Mouse (Mus musculus): ENCODE data around the gene Htr3a. TPM values are rescaled to one million over a fixed set of nuclear protein-coding genes. Genes with fewer than 3 reads are reported as not detected.

Gene Htr3a
- polyA plus RNA-seq, 1 experiment from 2014 or later, result 0.45 TPM

DNA sequence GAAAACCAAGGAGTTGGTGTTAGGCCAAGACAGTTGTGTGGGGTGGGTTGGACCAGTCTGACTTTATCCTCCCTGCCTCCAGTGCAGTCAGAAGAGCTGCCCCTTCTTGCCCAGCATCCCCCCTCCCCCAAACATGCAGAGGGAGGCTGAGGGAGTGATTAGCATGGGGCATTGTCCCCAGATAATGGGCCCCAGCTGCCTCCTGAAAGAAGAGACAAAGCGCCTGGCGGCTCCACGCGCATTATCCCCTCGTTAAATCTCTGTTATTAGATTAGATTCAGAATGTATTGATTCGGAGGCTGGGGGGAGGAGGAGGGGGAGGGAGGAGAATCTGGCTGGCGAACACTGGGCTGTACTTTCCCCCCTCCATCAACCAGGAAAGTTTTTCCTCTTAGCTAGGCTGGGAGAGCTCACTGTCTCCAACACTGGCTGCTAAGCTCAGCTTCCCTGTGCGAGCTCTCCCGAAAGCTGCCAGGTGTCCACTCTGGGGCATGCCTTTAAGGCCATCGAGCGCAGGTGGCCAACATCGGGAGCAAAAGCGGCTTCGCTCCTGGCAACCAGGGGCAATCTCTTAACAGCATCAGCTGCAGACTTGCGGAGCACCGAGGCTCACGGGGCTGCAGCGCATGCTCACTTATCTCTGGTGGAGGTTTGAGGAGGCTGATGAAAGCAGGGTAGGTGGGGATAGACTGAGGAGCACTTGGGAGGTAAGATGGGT, 14.9 kb downstream of the Htr3a start:
- no peak for ATAC-seq (ENCODE audit: low FRiP score, low TSS enrichment)

DNA sequence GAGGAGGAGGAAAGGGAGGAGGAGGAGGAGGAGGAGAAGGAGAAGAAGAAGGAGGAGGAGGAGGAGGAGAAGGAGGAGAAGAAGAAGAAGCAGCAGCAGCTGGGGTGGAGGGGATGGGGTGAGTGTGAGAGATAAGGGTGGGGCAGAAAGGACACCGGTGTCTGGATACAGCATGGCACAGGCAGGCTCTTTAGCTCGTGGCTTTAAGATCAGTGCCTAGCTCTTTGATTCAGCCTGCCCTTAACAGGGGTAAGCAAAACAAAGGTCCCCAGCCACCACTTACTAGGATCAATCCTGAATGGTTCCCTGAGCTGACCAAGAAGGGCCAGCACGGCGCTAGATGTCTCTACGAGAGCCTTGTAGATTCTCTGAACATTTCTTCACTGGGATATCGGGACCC, 16.1 kb downstream of the Htr3a start:
- Histone ChIP-seq H3K27me3 (ENCODE audit: control insufficient read depth, insufficient read depth, low read length) (peaks cover 10% of the 10 kb centered on the region; the same call in 1 of the 2 replicates), H3K4me2 (replicated peaks; ENCODE audit: low read depth, low read length) (no peak overlapping the region), H3K9ac (ENCODE audit: low read depth, low read length) (no peak overlapping the region), H3K9me3 (ENCODE audit: control insufficient read depth, low read length) (no peaks in the 10 kb centered on the region), H3K27ac (ENCODE audit: low read depth, low read length) (no peak overlapping the region), H3K36me3 (ENCODE audit: control insufficient read depth, insufficient read depth, low read length) (no peaks in the 10 kb centered on the region), H3K4me1 (ENCODE audit: control insufficient read depth, insufficient read depth, low read length) (no peaks in the 10 kb centered on the region), H3K4me3 (ENCODE audit: low read length) (no peak overlapping the region)
- ATAC-seq (ENCODE audit: low FRiP score, low TSS enrichment), result no peak
- 72% methylated on average over 6 of the region's 6 CpGs for WGBS

More for the DNA sequence above, 14.9 kb downstream of the Htr3a start:
- no peak overlapping the region for H3K4me3 ChIP-seq (ENCODE audit: low read length)
- no peak overlapping the region for H3K9ac ChIP-seq (ENCODE audit: low read depth, low read length)
- H3K27ac ChIP-seq (ENCODE audit: low read depth, low read length), result no peak overlapping the region
- H3K27me3 ChIP-seq (ENCODE audit: control insufficient read depth, insufficient read depth, low read length), result peaks cover 10% of the 10 kb centered on the region; the same call in 1 of the 2 replicates
- WGBS, result 20% methylated on average over 18 of the region's 18 CpGs
- no peaks in the 10 kb centered on the region for H3K9me3 ChIP-seq (ENCODE audit: control insufficient read depth, low read length)
- no peak overlapping the region for H3K4me2 ChIP-seq (replicated peaks; ENCODE audit: low read depth, low read length)
- no peaks in the 10 kb centered on the region for H3K36me3 ChIP-seq (ENCODE audit: control insufficient read depth, insufficient read depth, low read length)
- no peaks in the 10 kb centered on the region for H3K4me1 ChIP-seq (ENCODE audit: control insufficient read depth, insufficient read depth, low read length)

DNA sequence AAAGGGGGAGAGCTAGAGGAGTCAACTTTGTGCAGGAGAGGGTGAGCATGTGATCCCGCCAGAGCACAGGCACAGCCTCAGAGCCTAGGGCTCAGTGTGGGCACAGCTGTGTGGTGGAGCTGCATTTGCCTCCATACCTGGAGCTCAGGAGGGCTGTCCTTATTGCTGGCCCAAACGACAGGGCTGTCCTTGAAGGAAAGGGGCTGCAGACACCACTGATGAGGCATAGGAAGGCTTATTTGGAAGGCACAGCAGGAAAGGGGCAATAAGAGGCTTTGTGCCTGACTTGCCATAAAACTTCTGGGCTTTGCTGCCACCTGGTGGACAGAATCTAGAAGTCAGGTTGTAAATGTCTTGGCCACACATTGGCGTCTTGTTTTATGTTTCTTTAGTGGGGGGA, 16.9 kb downstream of the Htr3a start:
- Histone ChIP-seq H3K27ac (ENCODE audit: low read depth, low read length) (no peak overlapping the region), H3K4me3 (ENCODE audit: low read length) (no peak overlapping the region), H3K4me1 (ENCODE audit: control insufficient read depth, insufficient read depth, low read length) (no peaks in the 10 kb centered on the region), H3K9me3 (ENCODE audit: control insufficient read depth, low read length) (no peaks in the 10 kb centered on the region), H3K27me3 (ENCODE audit: control insufficient read depth, insufficient read depth, low read length) (peaks cover 10% of the 10 kb centered on the region; the same call in 1 of the 2 replicates), H3K36me3 (ENCODE audit: control insufficient read depth, insufficient read depth, low read length) (no peaks in the 10 kb centered on the region), H3K4me2 (replicated peaks; ENCODE audit: low read depth, low read length) (no peak overlapping the region), H3K9ac (ENCODE audit: low read depth, low read length) (no peak overlapping the region)
- no peak for ATAC-seq (ENCODE audit: low FRiP score, low TSS enrichment)
- 27% methylated on average over 3 of the region's 3 CpGs for WGBS

GRCm38 (mm10) chr9:48889093-48889492, 21.8 kb downstream of the Htr3a start:
- no peak overlapping the region for H3K4me2 ChIP-seq (replicated peaks; ENCODE audit: low read depth, low read length)
- no peak overlapping the region for H3K4me3 ChIP-seq (ENCODE audit: low read length)
- H3K9ac ChIP-seq (ENCODE audit: low read depth, low read length), result no peak overlapping the region
- no peaks in the 10 kb centered on the region for H3K4me1 ChIP-seq (ENCODE audit: control insufficient read depth, insufficient read depth, low read length)
- no peaks in the 10 kb centered on the region for H3K36me3 ChIP-seq (ENCODE audit: control insufficient read depth, insufficient read depth, low read length)
- no peaks in the 10 kb centered on the region for H3K27me3 ChIP-seq (ENCODE audit: control insufficient read depth, insufficient read depth, low read length)
- 81% methylated on average over 7 of the region's 7 CpGs for WGBS
- no peaks in the 10 kb centered on the region; the same call in 1 of the 2 replicates for H3K9me3 ChIP-seq (ENCODE audit: control insufficient read depth, low read length)
- no peak overlapping the region for H3K27ac ChIP-seq (ENCODE audit: low read depth, low read length)
- ATAC-seq (ENCODE audit: low FRiP score, low TSS enrichment), result no peak

- Histone ChIP-seq H3K4me3 (ENCODE audit: low read length) (no peak overlapping the region), H3K4me2 (replicated peaks; ENCODE audit: low read depth, low read length) (no peak overlapping the region), H3K36me3 (ENCODE audit: control insufficient read depth, insufficient read depth, low read length) (no peaks in the 10 kb centered on the region), H3K4me1 (ENCODE audit: control insufficient read depth, insufficient read depth, low read length) (no peaks in the 10 kb centered on the region), H3K9ac (ENCODE audit: low read depth, low read length) (no peak overlapping the region), H3K9me3 (ENCODE audit: control insufficient read depth, low read length) (no peaks in the 10 kb centered on the region), H3K27ac (ENCODE audit: low read depth, low read length) (no peak overlapping the region), H3K27me3 (ENCODE audit: control insufficient read depth, insufficient read depth, low read length) (no peaks in the 10 kb centered on the region)
- no peak for ATAC-seq (ENCODE audit: low FRiP score, low TSS enrichment)
- 67% methylated on average over 8 of the region's 8 CpGs for WGBS
Measured at GRCm38 (mm10) chr9:48872896-48873295, 38.0 kb downstream of the Htr3a start.

GRCm38 (mm10) chr9:48866523-48867121, 44.3 kb downstream of the Htr3a start:
- Histone ChIP-seq H3K9ac (ENCODE audit: low read depth, low read length) (no peak overlapping the region), H3K9me3 (ENCODE audit: control insufficient read depth, low read length) (no peaks in the 10 kb centered on the region), H3K36me3 (ENCODE audit: control insufficient read depth, insufficient read depth, low read length) (no peaks in the 10 kb centered on the region), H3K4me1 (ENCODE audit: control insufficient read depth, insufficient read depth, low read length) (no peaks in the 10 kb centered on the region), H3K27ac (ENCODE audit: low read depth, low read length) (no peak overlapping the region), H3K27me3 (ENCODE audit: control insufficient read depth, insufficient read depth, low read length) (no peaks in the 10 kb centered on the region), H3K4me2 (replicated peaks; ENCODE audit: low read depth, low read length) (no peak overlapping the region), H3K4me3 (ENCODE audit: low read length) (no peak overlapping the region)
- 38% methylated on average over 12 of the region's 12 CpGs for WGBS
- ATAC-seq (ENCODE audit: low FRiP score, low TSS enrichment), result no peak

- H3K27me3 ChIP-seq (ENCODE audit: control insufficient read depth, insufficient read depth, low read length), result no peaks in the 10 kb centered on the region
- H3K4me1 ChIP-seq (ENCODE audit: control insufficient read depth, insufficient read depth, low read length), result no peaks in the 10 kb centered on the region
- H3K27ac ChIP-seq (ENCODE audit: low read depth, low read length), result no peak overlapping the region
- no peaks in the 10 kb centered on the region for H3K9me3 ChIP-seq (ENCODE audit: control insufficient read depth, low read length)
- H3K4me2 ChIP-seq (replicated peaks; ENCODE audit: low read depth, low read length), result no peak overlapping the region
- no peak for ATAC-seq (ENCODE audit: low FRiP score, low TSS enrichment)
- H3K36me3 ChIP-seq (ENCODE audit: control insufficient read depth, insufficient read depth, low read length), result no peaks in the 10 kb centered on the region
- WGBS, result 49% methylated on average over 9 of the region's 9 CpGs
- no peak overlapping the region for H3K9ac ChIP-seq (ENCODE audit: low read depth, low read length)
- no peak overlapping the region for H3K4me3 ChIP-seq (ENCODE audit: low read length)
Measured at GRCm38 (mm10) chr9:48865235-48865634, 45.7 kb downstream of the Htr3a start.

- H3K27me3 ChIP-seq (ENCODE audit: control insufficient read depth, insufficient read depth, low read length), result no peaks in the 10 kb centered on the region
- no peaks in the 10 kb centered on the region for H3K4me1 ChIP-seq (ENCODE audit: control insufficient read depth, insufficient read depth, low read length)
- H3K36me3 ChIP-seq (ENCODE audit: control insufficient read depth, insufficient read depth, low read length), result no peaks in the 10 kb centered on the region
- H3K27ac ChIP-seq (ENCODE audit: low read depth, low read length), result no peak overlapping the region
- no peaks in the 10 kb centered on the region for H3K9me3 ChIP-seq (ENCODE audit: control insufficient read depth, low read length)
- WGBS, result 90% methylated on average over 10 of the region's 10 CpGs
- H3K9ac ChIP-seq (ENCODE audit: low read depth, low read length), result no peak overlapping the region
- no peak overlapping the region for H3K4me3 ChIP-seq (ENCODE audit: low read length)
- no peak for ATAC-seq (ENCODE audit: low FRiP score, low TSS enrichment)
- H3K4me2 ChIP-seq (replicated peaks; ENCODE audit: low read depth, low read length), result no peak overlapping the region
Measured at GRCm38 (mm10) chr9:48861481-48861880, 49.4 kb downstream of the Htr3a start.

- Histone ChIP-seq H3K9ac (ENCODE audit: low read depth, low read length) (no peak overlapping the region), H3K4me1 (ENCODE audit: control insufficient read depth, insufficient read depth, low read length) (no peaks in the 10 kb centered on the region), H3K4me2 (replicated peaks; ENCODE audit: low read depth, low read length) (no peak overlapping the region), H3K27ac (ENCODE audit: low read depth, low read length) (no peak overlapping the region), H3K4me3 (ENCODE audit: low read length) (no peak overlapping the region), H3K27me3 (ENCODE audit: control insufficient read depth, insufficient read depth, low read length) (no peaks in the 10 kb centered on the region), H3K36me3 (ENCODE audit: control insufficient read depth, insufficient read depth, low read length) (no peaks in the 10 kb centered on the region), H3K9me3 (ENCODE audit: control insufficient read depth, low read length) (no peaks in the 10 kb centered on the region)
- peak; percentile 84 for ATAC-seq (ENCODE audit: low FRiP score, low TSS enrichment)
- under 1% methylated on average over 6 of the region's 6 CpGs for WGBS
Measured at GRCm38 (mm10) chr9:48860526-48860845, 50.4 kb downstream of the Htr3a start.
